Mouse (Mus musculus) midbrain, postnatal 0 days (tissue): ENCODE data around the gene C2cd4c. TPM values are rescaled to one million over a fixed set of nuclear protein-coding genes. Genes with fewer than 3 reads are reported as not detected.

Source experiments
- ATAC-seq: fragments of 200-750 bp; cut with Nextera tagmentation; 2 replicates; pipeline ENCODE4 v1.8.0; 2017; ENCODE audit warnings: moderate number of reproducible peaks, mild to moderate bottlenecking, moderate TSS enrichment, moderate library complexity; ENCODE audit not compliant: low FRiP score
- DNase-seq: peaks from one replicate; pipeline ENCODE4 v3.0.0-alpha.2; 2015; ENCODE audit warnings: low spot score
- H3K27ac ChIP-seq: fragments of 300-500 bp; sonication (generic); 2 replicates; pipeline ENCODE4 v1.5.1; 2014; ENCODE audit warnings: low read depth, mild to moderate bottlenecking, low read length, mixed read lengths
- H3K27me3 ChIP-seq: fragments of 300-500 bp; sonication (generic); 2 replicates; pipeline ENCODE4 v1.6.1; 2014; ENCODE audit warnings: low read length, control low read depth, mixed read lengths; ENCODE audit not compliant: insufficient read depth
- H3K36me3 ChIP-seq: fragments of 300-500 bp; sonication (generic); 2 replicates; pipeline ENCODE4 v1.6.1; 2014; ENCODE audit warnings: low read length, control low read depth, mixed read lengths; ENCODE audit not compliant: insufficient read depth
- H3K4me1 ChIP-seq: fragments of 300-500 bp; sonication (generic); 2 replicates; pipeline ENCODE4 v1.6.1; 2014; ENCODE audit warnings: mild to moderate bottlenecking, control low read depth, antibody characterized with exemption, low read length, mixed read lengths; ENCODE audit not compliant: insufficient read depth
- H3K4me2 ChIP-seq: fragments of 300-500 bp; sonication (generic); 2 replicates; pipeline ENCODE4 v1.6.1; 2014; ENCODE audit warnings: low read depth, mild to moderate bottlenecking, low read length, mixed read lengths; ENCODE audit not compliant: poor library complexity, severe bottlenecking
- H3K4me3 ChIP-seq: fragments of 300-500 bp; sonication (generic); 2 replicates; pipeline ENCODE4 v1.5.1; 2014; ENCODE audit warnings: low read depth, mild to moderate bottlenecking, low read length, moderate library complexity
- H3K9ac ChIP-seq: fragments of 300-500 bp; sonication (generic); replicated peaks from 2 replicates; pipeline ENCODE4 v1.6.1; 2014; ENCODE audit warnings: mild to moderate bottlenecking, low read length, moderate library complexity, mixed read lengths; ENCODE audit not compliant: poor library complexity, severe bottlenecking
- H3K9me3 ChIP-seq: fragments of 300-500 bp; sonication (generic); 2 replicates; pipeline ENCODE4 v1.6.1; 2016; ENCODE audit warnings: low read length, control low read depth
- CTCF ChIP-seq: IDR thresholded peaks from 2 replicates; pipeline ENCODE4 v1.5.1; 2016; ENCODE audit warnings: antibody characterized with exemption, mild to moderate bottlenecking
- WGBS: fragments of 180-500 bp; shearing (Covaris S2); extraction: QIAGEN DNeasy Blood & Tissue Kit; methylation state at CpG from one replicate; pipeline ENCODE4 v1.1.7; 2014; 5-methylcytosine and 5-hydroxymethylcytosine counted together
- polyA plus RNA-seq: library from polyadenylated mRNA; unstranded; fragments of >200 nt; fragmentation: Nextera tagmentation; extraction: Ambion mirVana; gene quantifications from 2 replicates; pipeline ENCODE4 v1.2.1, GENCODE M21; 2015
- total RNA-seq: library from RNA; depleted of rRNA; stranded (reverse); fragments of >200 nt; gene quantifications from 2 replicates; pipeline ENCODE4 v1.2.3, GENCODE M21; 2014; rRNA removed

The C2cd4c gene
- total and polyA plus RNA-seq, 2 experiments from 2014 or later: 1.7 to 43.6 TPM

- Histone ChIP-seq H3K4me2 (no peak overlapping the region), H3K27ac (no peak overlapping the region), H3K27me3 (no peaks in the 10 kb centered on the region), H3K9me3 (no peaks in the 10 kb centered on the region), H3K4me3 (no peak overlapping the region), H3K36me3 (no peaks in the 10 kb centered on the region), H3K4me1 (no peaks in the 10 kb centered on the region), H3K9ac (no peak overlapping the region)
- DNase-seq (no peak), ATAC-seq (no peak)
- 84% methylated on average over 6 of the region's 6 CpGs for WGBS
- no peak for TF ChIP-seq CTCF
Measured at GRCm38 (mm10) chr10:79573611-79574010, 40.2 kb downstream of the C2cd4c start.

- no peaks in the 10 kb centered on the region for H3K4me1 ChIP-seq
- peaks cover 3% of the 10 kb centered on the region; the same call in 1 of the 2 replicates for H3K9me3 ChIP-seq
- ATAC-seq (no peak), DNase-seq (no peak)
- no peak for TF ChIP-seq CTCF
- 90% methylated on average over 2 of the region's 2 CpGs for WGBS
- H3K4me3 ChIP-seq: no peak overlapping the region
- no peak overlapping the region for H3K27ac ChIP-seq
- no peaks in the 10 kb centered on the region for H3K36me3 ChIP-seq
- no peak overlapping the region for H3K9ac ChIP-seq
- H3K4me2 ChIP-seq: no peak overlapping the region
- no peaks in the 10 kb centered on the region for H3K27me3 ChIP-seq
Measured at GRCm38 (mm10) chr10:79571314-79571713, 42.5 kb downstream of the C2cd4c start.

GRCm38 (mm10) chr10:79569921-79570320, 43.9 kb downstream of the C2cd4c start:
- Histone ChIP-seq H3K9me3 (peaks cover 6% of the 10 kb centered on the region; the same call in 1 of the 2 replicates), H3K4me3 (no peak overlapping the region), H3K27ac (no peak overlapping the region), H3K4me1 (no peaks in the 10 kb centered on the region), H3K36me3 (no peaks in the 10 kb centered on the region), H3K4me2 (no peak overlapping the region), H3K27me3 (no peaks in the 10 kb centered on the region), H3K9ac (no peak overlapping the region)
- DNase-seq (no peak), ATAC-seq (no peak)
- TF ChIP-seq CTCF: no peak
- 92% methylated on average over 5 of the region's 5 CpGs for WGBS

- no peaks in the 10 kb centered on the region; the same call in 1 of the 2 replicates for H3K4me1 ChIP-seq
- H3K27me3 ChIP-seq: no peaks in the 10 kb centered on the region
- no peak for DNase-seq
- H3K9me3 ChIP-seq: no peaks in the 10 kb centered on the region
- no peaks in the 10 kb centered on the region for H3K36me3 ChIP-seq
- H3K4me2 ChIP-seq: no peak overlapping the region
- H3K9ac ChIP-seq: no peak overlapping the region
- TF ChIP-seq CTCF: no peak
- H3K4me3 ChIP-seq: no peak overlapping the region
- WGBS: 88% methylated on average over 2 of the region's 2 CpGs
- ATAC-seq: no peak
- H3K27ac ChIP-seq: no peak overlapping the region
Measured at GRCm38 (mm10) chr10:79559716-79560115, 54.1 kb downstream of the C2cd4c start.

- no peak for DNase-seq
Measured at GRCm38 (mm10) chr10:79557496-79557895, 56.3 kb downstream of the C2cd4c start.

GRCm38 (mm10) chr10:79556951-79557350, 56.9 kb downstream of the C2cd4c start:
- no peak for TF ChIP-seq CTCF
- ATAC-seq (no peak), DNase-seq (no peak)
- H3K4me2 ChIP-seq: no peak overlapping the region
- no peak overlapping the region for H3K4me3 ChIP-seq
- H3K9ac ChIP-seq: no peak overlapping the region
- no peaks in the 10 kb centered on the region for H3K36me3 ChIP-seq
- H3K27me3 ChIP-seq: no peaks in the 10 kb centered on the region
- no peak overlapping the region for H3K27ac ChIP-seq
- no peaks in the 10 kb centered on the region for H3K9me3 ChIP-seq
- WGBS: 92% methylated on average over 5 of the region's 5 CpGs
- peaks cover 8% of the 10 kb centered on the region for H3K4me1 ChIP-seq

More at GRCm38 (mm10) chr10:79557496-79557895, 56.3 kb downstream of the C2cd4c start:
- peaks cover 8% of the 10 kb centered on the region for H3K4me1 ChIP-seq
- ATAC-seq: no peak
- no peak for TF ChIP-seq CTCF
- 94% methylated on average over 5 of the region's 5 CpGs for WGBS
- no peaks in the 10 kb centered on the region for H3K36me3 ChIP-seq
- no peak overlapping the region for H3K4me2 ChIP-seq
- H3K9me3 ChIP-seq: no peaks in the 10 kb centered on the region
- no peak overlapping the region for H3K27ac ChIP-seq
- no peaks in the 10 kb centered on the region for H3K27me3 ChIP-seq
- H3K4me3 ChIP-seq: no peak overlapping the region
- no peak overlapping the region for H3K9ac ChIP-seq

Other genes starting within 250 kb of the C2cd4c start
- not detected in 2 replicates for gene Vmn2r83, start 145.3 kb downstream of the C2cd4c start, total RNA-seq
- gene Vmn2r83, start 145.3 kb downstream of the C2cd4c start, polyA plus RNA-seq: not detected in 2 replicates
- 34.6 and 56.9 TPM in 2 replicates for gene Plpp2, start 80.2 kb downstream of the C2cd4c start, total RNA-seq
- 22.7 and 25.6 TPM in 2 replicates for gene Plpp2, start 80.2 kb downstream of the C2cd4c start, polyA plus RNA-seq
- gene Mier2, start 58.8 kb downstream of the C2cd4c start, total RNA-seq: 95.6 and 98.8 TPM in 2 replicates
- 43.3 and 46.6 TPM in 2 replicates for gene Mier2, start 58.8 kb downstream of the C2cd4c start, polyA plus RNA-seq
- not detected in 2 replicates for gene Theg, start 26.7 kb downstream of the C2cd4c start, total RNA-seq
- gene Theg, start 26.7 kb downstream of the C2cd4c start, polyA plus RNA-seq: not detected in 2 replicates
- 74.5 and 78.2 TPM in 2 replicates for gene Shc2, start 23.9 kb upstream of the C2cd4c start, total RNA-seq
- gene Shc2, start 23.9 kb upstream of the C2cd4c start, polyA plus RNA-seq: 25.9 and 26.2 TPM in 2 replicates
- gene Odf3l2, start 31.7 kb upstream of the C2cd4c start, total RNA-seq: 2.3 TPM in 1 of 2 replicates, not detected in the other
- gene Odf3l2, start 31.7 kb upstream of the C2cd4c start, polyA plus RNA-seq: 1.6 and 2.1 TPM in 2 replicates
- 1.7 and 1.9 TPM in 2 replicates for gene Madcam1, start 50.5 kb upstream of the C2cd4c start, total RNA-seq
- gene Madcam1, start 50.5 kb upstream of the C2cd4c start, polyA plus RNA-seq: 1.3 and 1.6 TPM in 2 replicates
- gene Tpgs1, start 55.3 kb upstream of the C2cd4c start, total RNA-seq: 80.9 and 85.9 TPM in 2 replicates
- gene Tpgs1, start 55.3 kb upstream of the C2cd4c start, polyA plus RNA-seq: 139 and 146 TPM in 2 replicates
- gene Cdc34, start 68.2 kb upstream of the C2cd4c start, total RNA-seq: 65.8 and 99.4 TPM in 2 replicates
- 72.5 and 75.2 TPM in 2 replicates for gene Cdc34, start 68.2 kb upstream of the C2cd4c start, polyA plus RNA-seq
- gene Gzmm, start 75.0 kb upstream of the C2cd4c start, total RNA-seq: 0.66 and 0.85 TPM in 2 replicates
- 1.2 and 1.4 TPM in 2 replicates for gene Gzmm, start 75.0 kb upstream of the C2cd4c start, polyA plus RNA-seq
- 1,054 and 1,082 TPM in 2 replicates for gene Bsg, start 90.5 kb upstream of the C2cd4c start, total RNA-seq
- 1,042 and 1,135 TPM in 2 replicates for gene Bsg, start 90.5 kb upstream of the C2cd4c start, polyA plus RNA-seq
- 60.9 and 66.1 TPM in 2 replicates for gene Hcn2, start 102.6 kb upstream of the C2cd4c start, total RNA-seq
- 5.0 TPM in 2 replicates for gene Hcn2, start 102.6 kb upstream of the C2cd4c start, polyA plus RNA-seq
- 42.0 and 43.2 TPM in 2 replicates for gene Polrmt, start 132.6 kb upstream of the C2cd4c start, total RNA-seq
- 32.5 and 37.4 TPM in 2 replicates for gene Polrmt, start 132.6 kb upstream of the C2cd4c start, polyA plus RNA-seq
- gene Fgf22, start 141.1 kb upstream of the C2cd4c start, total RNA-seq: 1.7 and 2.2 TPM in 2 replicates
- 3.1 and 4.0 TPM in 2 replicates for gene Fgf22, start 141.1 kb upstream of the C2cd4c start, polyA plus RNA-seq
- 79.6 and 107 TPM in 2 replicates for gene Rnf126, start 152.9 kb upstream of the C2cd4c start, total RNA-seq
- 121 and 134 TPM in 2 replicates for gene Rnf126, start 152.9 kb upstream of the C2cd4c start, polyA plus RNA-seq
- gene Fstl3, start 163.2 kb upstream of the C2cd4c start, total RNA-seq: 3.3 and 3.4 TPM in 2 replicates
- gene Fstl3, start 163.2 kb upstream of the C2cd4c start, polyA plus RNA-seq: 3.0 and 3.9 TPM in 2 replicates
- 1.1 TPM in 1 of 2 replicates, not detected in the other for gene Prss57, start 176.9 kb upstream of the C2cd4c start, total RNA-seq
- 0.09 and 0.25 TPM in 2 replicates for gene Prss57, start 176.9 kb upstream of the C2cd4c start, polyA plus RNA-seq
- 161 and 165 TPM in 2 replicates for gene Palm, start 179.5 kb upstream of the C2cd4c start, total RNA-seq
- 302 and 308 TPM in 2 replicates for gene Palm, start 179.5 kb upstream of the C2cd4c start, polyA plus RNA-seq
- gene Misp, start 207.0 kb upstream of the C2cd4c start, total RNA-seq: 0.24 TPM in 1 of 2 replicates, not detected in the other
- gene Misp, start 207.0 kb upstream of the C2cd4c start, polyA plus RNA-seq: 0.18 and 0.27 TPM in 2 replicates
- 114 and 119 TPM in 2 replicates for gene Ptbp1, start 240.4 kb upstream of the C2cd4c start, total RNA-seq
- 46.2 and 49.7 TPM in 2 replicates for gene Ptbp1, start 240.4 kb upstream of the C2cd4c start, polyA plus RNA-seq